ENCODE assay signal across 18 mouse cellular contexts in genomic region chr14:22931114-22931822, GRCm38 (mm10).
DNase-seq lines count a peak whose midpoint lies in the region; ATAC-seq and TF ChIP-seq lines count a peak whose summit lies in the region.
"Had no signal": no experiment of that assay in that cellular context is flagged by ENCODE, and none has a peak within 500 bp of the region (broad histone marks: within the 10 kb centered on the region; RNA-seq: fewer than 3 reads in every experiment).

No protein-coding gene starts in this region.

- ATAC-seq in hindbrain, embryonic 13.5 days (ENCODE audit: low FRiP score), result no peak
- ATAC-seq in limb, embryonic 14.5 days (ENCODE audit: low FRiP score, low read depth), result no peak
- 0 out of 2 replicates have a peak, but pooled peaks have one; percentile 54 for ATAC-seq in embryonic facial prominence, embryonic 15.5 days (ENCODE audit: insufficient number of reproducible peaks, low FRiP score, low TSS enrichment, low read depth)
- peak; percentile 45; the same call in 1 of the 2 replicates for ATAC-seq in stomach, embryonic 15.5 days (ENCODE audit: insufficient read depth, low FRiP score, low read depth)
- ATAC-seq: forebrain, embryonic 16.5 days had no signal

- no peak for DNase-seq in hindbrain, embryonic 10.5 days (ENCODE audit: low spot score)
- peak; percentile 52 for DNase-seq in limb, embryonic 14.5 days (ENCODE audit: low spot score)
- DNase-seq in limb, embryonic 10.5 days (ENCODE audit: low spot score), result no peak
- DNase-seq in adrenal gland, postnatal 4 days (ENCODE audit: low spot score in 2 of 2), result no peak
- DNase-seq: adrenal gland, postnatal 36 days; cerebellum, postnatal 14 days; heart, adult 2 months; midbrain, embryonic 14.5 days; retina, postnatal 1 day had no signal

- no peak overlapping the region for H3K4me2 ChIP-seq in hindbrain, embryonic 13.5 days
- H3K4me2 ChIP-seq in limb, embryonic 14.5 days (replicated peaks; ENCODE audit: low read depth, low read length, severe bottlenecking), result no peak overlapping the region
- H3K4me2 ChIP-seq in embryonic facial prominence, embryonic 15.5 days (replicated peaks), result no peak overlapping the region
- H3K4me2 ChIP-seq in stomach, embryonic 15.5 days, result 0 out of 2 replicates have a peak overlapping the region, but pooled peaks have one; percentile 2
- H3K4me2 ChIP-seq: heart, embryonic 15.5 days; liver, embryonic 11.5 days; lung, embryonic 15.5 days had no signal

- H3K9me3 ChIP-seq in hindbrain, embryonic 13.5 days, result no peaks in the 10 kb centered on the region
- no peaks in the 10 kb centered on the region for H3K9me3 ChIP-seq in hindbrain, embryonic 10.5 days
- no peaks in the 10 kb centered on the region for H3K9me3 ChIP-seq in limb, embryonic 14.5 days (ENCODE audit: control insufficient read depth, low read length)
- no peaks in the 10 kb centered on the region for H3K9me3 ChIP-seq in limb, embryonic 10.5 days (replicated peaks)
- H3K9me3 ChIP-seq in embryonic facial prominence, embryonic 15.5 days (replicated peaks), result no peaks in the 10 kb centered on the region
- H3K9me3 ChIP-seq in stomach, embryonic 15.5 days, result no peaks in the 10 kb centered on the region
- H3K9me3 ChIP-seq: heart, embryonic 15.5 days; lung, embryonic 15.5 days had no signal

- peaks cover 7% of the 10 kb centered on the region; the same call in 1 of the 2 replicates for H3K4me1 ChIP-seq in hindbrain, embryonic 13.5 days (replicated peaks)
- peaks cover 5% of the 10 kb centered on the region; the same call in 1 of the 2 replicates for H3K4me1 ChIP-seq in hindbrain, embryonic 10.5 days (replicated peaks)
- H3K4me1 ChIP-seq in limb, embryonic 14.5 days (ENCODE audit: control insufficient read depth, insufficient read depth, low read length), result peaks cover 17% of the 10 kb centered on the region
- peaks cover 5% of the 10 kb centered on the region for H3K4me1 ChIP-seq in limb, embryonic 10.5 days
- peaks cover 14% of the 10 kb centered on the region for H3K4me1 ChIP-seq in embryonic facial prominence, embryonic 15.5 days
- H3K4me1 ChIP-seq in stomach, embryonic 15.5 days, result 0 out of 2 replicates have a peak, but pooled peaks cover 4% of the 10 kb centered on the region
- H3K4me1 ChIP-seq: heart, embryonic 15.5 days had no signal

- H3K27me3 ChIP-seq in hindbrain, embryonic 13.5 days, result no peaks in the 10 kb centered on the region
- H3K27me3 ChIP-seq in hindbrain, embryonic 10.5 days (ENCODE audit: insufficient read depth, poor library complexity, severe bottlenecking), result 0 out of 2 replicates have a peak, but pooled peaks cover 5% of the 10 kb centered on the region
- no peaks in the 10 kb centered on the region for H3K27me3 ChIP-seq in limb, embryonic 14.5 days (ENCODE audit: control insufficient read depth, insufficient read depth, low read length)
- H3K27me3 ChIP-seq in limb, embryonic 10.5 days (ENCODE audit: low read depth, poor library complexity, severe bottlenecking), result no peaks in the 10 kb centered on the region
- no peaks in the 10 kb centered on the region for H3K27me3 ChIP-seq in embryonic facial prominence, embryonic 15.5 days
- no peaks in the 10 kb centered on the region for H3K27me3 ChIP-seq in stomach, embryonic 15.5 days (replicated peaks)
- H3K27me3 ChIP-seq: heart, embryonic 15.5 days; lung, embryonic 15.5 days had no signal

- H3K36me3 ChIP-seq in hindbrain, embryonic 13.5 days, result no peaks in the 10 kb centered on the region
- H3K36me3 ChIP-seq in hindbrain, embryonic 10.5 days, result no peaks in the 10 kb centered on the region
- no peaks in the 10 kb centered on the region for H3K36me3 ChIP-seq in limb, embryonic 14.5 days (ENCODE audit: control insufficient read depth, insufficient read depth, low read length)
- no peaks in the 10 kb centered on the region for H3K36me3 ChIP-seq in limb, embryonic 10.5 days
- H3K36me3 ChIP-seq in embryonic facial prominence, embryonic 15.5 days, result no peaks in the 10 kb centered on the region
- H3K36me3 ChIP-seq in stomach, embryonic 15.5 days, result no peaks in the 10 kb centered on the region
- H3K36me3 ChIP-seq: heart, embryonic 15.5 days; lung, embryonic 15.5 days had no signal

- H3K4me3 ChIP-seq in hindbrain, embryonic 13.5 days, result no peak overlapping the region
- H3K4me3 ChIP-seq in hindbrain, embryonic 10.5 days, result no peak overlapping the region
- H3K4me3 ChIP-seq in limb, embryonic 14.5 days (replicated peaks; ENCODE audit: low read length), result no peak overlapping the region
- H3K4me3 ChIP-seq in limb, embryonic 10.5 days, result no peak overlapping the region
- H3K4me3 ChIP-seq in embryonic facial prominence, embryonic 15.5 days (replicated peaks), result no peak overlapping the region
- no peak overlapping the region for H3K4me3 ChIP-seq in stomach, embryonic 15.5 days (replicated peaks)
- H3K4me3 ChIP-seq: heart, adult 2 months; heart, embryonic 15.5 days; layer of hippocampus, adult 2 months; lung, embryonic 15.5 days; myocyte had no signal

- H3K9ac ChIP-seq in hindbrain, embryonic 13.5 days, result no peak overlapping the region
- H3K9ac ChIP-seq in limb, embryonic 14.5 days (ENCODE audit: low read depth, low read length, severe bottlenecking), result no peak overlapping the region
- no peak overlapping the region for H3K9ac ChIP-seq in embryonic facial prominence, embryonic 15.5 days
- no peak overlapping the region for H3K9ac ChIP-seq in stomach, embryonic 15.5 days
- H3K9ac ChIP-seq: heart, embryonic 15.5 days; lung, embryonic 15.5 days had no signal

- H3K27ac ChIP-seq in hindbrain, embryonic 13.5 days, result peak overlapping the region; percentile 15; the same call in 1 of the 2 replicates
- H3K27ac ChIP-seq in hindbrain, embryonic 10.5 days, result no peak overlapping the region
- H3K27ac ChIP-seq in limb, embryonic 14.5 days (replicated peaks; ENCODE audit: low read depth, low read length), result no peak overlapping the region
- no peak overlapping the region for H3K27ac ChIP-seq in limb, embryonic 10.5 days
- H3K27ac ChIP-seq in embryonic facial prominence, embryonic 15.5 days (replicated peaks), result peak overlapping the region; percentile 5; the same call in 1 of the 2 replicates
- peak overlapping the region; percentile 28; the same call in 1 of the 2 replicates for H3K27ac ChIP-seq in stomach, embryonic 15.5 days
- H3K27ac ChIP-seq: heart, adult 2 months; heart, embryonic 15.5 days; layer of hippocampus, adult 2 months; lung, embryonic 15.5 days had no signal

- no peak for TF ChIP-seq POLR2A in limb, embryonic 14.5 days (IDR thresholded peaks at IDR 0.05; ENCODE audit: borderline replicate concordance, extremely low read depth, insufficient read depth, insufficient read length)

- WGBS in hindbrain, embryonic 13.5 days, result 79% methylated on average over 4 of the region's 4 CpGs
- 83% methylated on average over 4 of the region's 4 CpGs for WGBS in hindbrain, embryonic 10.5 days
- WGBS in limb, embryonic 14.5 days, result 63% methylated on average over 4 of the region's 4 CpGs
- WGBS in limb, embryonic 10.5 days, result 92% methylated on average over 4 of the region's 4 CpGs
- 56% methylated on average over 4 of the region's 4 CpGs for WGBS in embryonic facial prominence, embryonic 15.5 days
- WGBS in stomach, embryonic 15.5 days, result 38% methylated on average over 4 of the region's 4 CpGs

Comparison
In these comparisons a context has a peak if more than half of its experiments do, and no peak if none do; other contexts are left out.
1. H3K27ac ChIP-seq: peak in hindbrain, embryonic 13.5 days (single experiment), embryonic facial prominence, embryonic 15.5 days (single experiment) and stomach, embryonic 15.5 days (single experiment); none in hindbrain, embryonic 10.5 days (single experiment), limb, embryonic 14.5 days (single experiment) and limb, embryonic 10.5 days (single experiment).
2. ATAC-seq: peak in embryonic facial prominence, embryonic 15.5 days (single experiment) and stomach, embryonic 15.5 days (single experiment); none in hindbrain, embryonic 13.5 days (single experiment) and limb, embryonic 14.5 days (single experiment).